Mouse (Mus musculus) hindbrain, postnatal 0 days (tissue): Measurements from ENCODE around the gene Tenm2. TPM values are rescaled to one million over a fixed set of nuclear protein-coding genes. Genes with fewer than 3 reads are reported as not detected.

ENCODE experiments used
- ATAC-seq: fragments of 200-750 bp; cut with Nextera tagmentation; 2 replicates; pipeline ENCODE4 v1.8.0; 2017; ENCODE audit warnings: mild to moderate bottlenecking, moderate TSS enrichment, moderate library complexity
- DNase-seq: peaks from one replicate; pipeline ENCODE4 v3.0.0-alpha.2; 2015; ENCODE audit warnings: low spot score
- H3K27ac ChIP-seq: fragments of 300-500 bp; sonication (generic); 2 replicates; pipeline ENCODE4 v1.5.1; 2014; ENCODE audit warnings: mild to moderate bottlenecking
- H3K27me3 ChIP-seq: fragments of 300-500 bp; sonication (generic); 2 replicates; pipeline ENCODE4 v1.6.1; 2014; ENCODE audit warnings: low read length, mixed read lengths; ENCODE audit not compliant: insufficient read depth
- H3K36me3 ChIP-seq: fragments of 300-500 bp; sonication (generic); 2 replicates; pipeline ENCODE4 v1.6.1; 2014; ENCODE audit warnings: low read length, mixed read lengths; ENCODE audit not compliant: insufficient read depth
- H3K4me1 ChIP-seq: fragments of 300-500 bp; sonication (generic); 2 replicates; pipeline ENCODE4 v1.6.1; 2014; ENCODE audit warnings: antibody characterized with exemption, low read length, mixed read lengths; ENCODE audit not compliant: insufficient read depth
- H3K4me2 ChIP-seq: fragments of 300-500 bp; sonication (generic); 2 replicates; pipeline ENCODE4 v1.6.1; 2014; ENCODE audit warnings: low read depth, mild to moderate bottlenecking, low read length, moderate library complexity, mixed read lengths
- H3K4me3 ChIP-seq: fragments of 300-500 bp; sonication (generic); 2 replicates; pipeline ENCODE4 v1.5.1; 2014; ENCODE audit warnings: low read length
- H3K9ac ChIP-seq: fragments of 300-500 bp; sonication (generic); replicated peaks from 2 replicates; pipeline ENCODE4 v1.6.1; 2014; ENCODE audit warnings: mild to moderate bottlenecking, low read length, moderate library complexity, mixed read lengths
- H3K9me3 ChIP-seq: fragments of 300-500 bp; sonication (generic); 2 replicates; pipeline ENCODE4 v1.6.1; 2016; ENCODE audit warnings: low read length, mixed read lengths
- CTCF ChIP-seq: IDR thresholded peaks from 2 replicates; pipeline ENCODE4 v1.5.1; 2016; ENCODE audit warnings: antibody characterized with exemption, control low read depth, low read depth
- WGBS: fragments of 180-500 bp; shearing (Covaris S2); extraction: QIAGEN DNeasy Blood & Tissue Kit; methylation state at CpG from one replicate; pipeline ENCODE4 v1.1.7; 2014; 5-methylcytosine and 5-hydroxymethylcytosine counted together
- polyA plus RNA-seq: library from polyadenylated mRNA; unstranded; fragments of >200 nt; fragmentation: Nextera tagmentation; extraction: Ambion mirVana; gene quantifications from 2 replicates; pipeline ENCODE4 v1.2.1, GENCODE M21; 2015
- total RNA-seq: library from RNA; depleted of rRNA; stranded (reverse); fragments of >200 nt; gene quantifications from 2 replicates; pipeline ENCODE4 v1.2.3, GENCODE M21; 2014

The Tenm2 gene
- total and polyA plus RNA-seq, 2 experiments from 2014 or later: 30.1 to 78.0 TPM

- Histone ChIP-seq H3K9ac (no peak overlapping the region), H3K9me3 (no peaks in the 10 kb centered on the region), H3K27ac (no peak overlapping the region), H3K27me3 (no peaks in the 10 kb centered on the region), H3K4me2 (no peak overlapping the region), H3K4me3 (no peak overlapping the region), H3K4me1 (no peaks in the 10 kb centered on the region), H3K36me3 (no peaks in the 10 kb centered on the region)
- ATAC-seq: no peak
- 52% methylated on average over 8 of the region's 8 CpGs for WGBS
- DNase-seq: no peak
- TF ChIP-seq CTCF: no peak
These were observed 630.9 kb downstream of the Tenm2 start for GRCm38 (mm10) chr11:36604815-36605382.

GRCm38 (mm10) chr11:36604272-36604671 is 631.5 kb downstream of the Tenm2 start:
- Histone ChIP-seq H3K9me3 (no peaks in the 10 kb centered on the region), H3K27ac (no peak overlapping the region), H3K36me3 (no peaks in the 10 kb centered on the region), H3K27me3 (no peaks in the 10 kb centered on the region), H3K4me2 (no peak overlapping the region), H3K9ac (no peak overlapping the region), H3K4me3 (no peak overlapping the region), H3K4me1 (no peaks in the 10 kb centered on the region)
- 23% methylated on average over 3 of the region's 3 CpGs for WGBS
- DNase-seq (peak; percentile 49), ATAC-seq (no peak)
- no peak for TF ChIP-seq CTCF

GRCm38 (mm10) chr11:36592471-36592870 is 643.3 kb downstream of the Tenm2 start:
- ATAC-seq (no peak), DNase-seq (no peak)
- no peaks in the 10 kb centered on the region for H3K36me3 ChIP-seq
- no peak for TF ChIP-seq CTCF
- 47% methylated on average over 1 of the region's 1 CpGs for WGBS
- H3K27me3 ChIP-seq: no peaks in the 10 kb centered on the region
- no peak overlapping the region for H3K4me3 ChIP-seq
- no peaks in the 10 kb centered on the region for H3K9me3 ChIP-seq
- H3K4me1 ChIP-seq: no peaks in the 10 kb centered on the region
- no peak overlapping the region for H3K9ac ChIP-seq
- no peak overlapping the region for H3K4me2 ChIP-seq
- H3K27ac ChIP-seq: no peak overlapping the region

GRCm38 (mm10) chr11:36566146-36566545 is 669.6 kb downstream of the Tenm2 start:
- Histone ChIP-seq H3K4me2 (no peak overlapping the region), H3K27me3 (no peaks in the 10 kb centered on the region), H3K4me3 (no peak overlapping the region), H3K4me1 (no peaks in the 10 kb centered on the region), H3K36me3 (no peaks in the 10 kb centered on the region), H3K9me3 (no peaks in the 10 kb centered on the region), H3K9ac (no peak overlapping the region), H3K27ac (peak overlapping the region; percentile 20; the same call in 1 of the 2 replicates)
- ATAC-seq (peak; percentile 70), DNase-seq (peak; percentile 40)
- TF ChIP-seq CTCF: no peak
- 46% methylated on average over 2 of the region's 2 CpGs for WGBS

GRCm38 (mm10) chr11:36562851-36563250 is 672.9 kb downstream of the Tenm2 start:
- ATAC-seq (no peak), DNase-seq (no peak)
- Histone ChIP-seq H3K4me3 (no peak overlapping the region), H3K27me3 (no peaks in the 10 kb centered on the region), H3K9me3 (no peaks in the 10 kb centered on the region), H3K4me2 (no peak overlapping the region), H3K36me3 (no peaks in the 10 kb centered on the region), H3K9ac (no peak overlapping the region), H3K4me1 (no peaks in the 10 kb centered on the region), H3K27ac (no peak overlapping the region)
- no peak for TF ChIP-seq CTCF
- WGBS: 57% methylated on average over 3 of the region's 3 CpGs

GRCm38 (mm10) chr11:36560785-36561548 is 674.8 kb downstream of the Tenm2 start:
- no peak for TF ChIP-seq CTCF
- WGBS: 70% methylated on average over 7 of the region's 7 CpGs
- no peaks in the 10 kb centered on the region for H3K9me3 ChIP-seq
- H3K4me2 ChIP-seq: no peak overlapping the region
- ATAC-seq (no peak), DNase-seq (no peak)
- no peaks in the 10 kb centered on the region for H3K36me3 ChIP-seq
- H3K27ac ChIP-seq: no peak overlapping the region
- no peak overlapping the region for H3K4me3 ChIP-seq
- no peaks in the 10 kb centered on the region for H3K27me3 ChIP-seq
- no peaks in the 10 kb centered on the region for H3K4me1 ChIP-seq
- no peak overlapping the region for H3K9ac ChIP-seq

GRCm38 (mm10) chr11:36557316-36557715 is 678.4 kb downstream of the Tenm2 start:
- H3K27me3 ChIP-seq: no peaks in the 10 kb centered on the region
- ATAC-seq (peak; percentile 38; the same call in 1 of the 2 replicates), DNase-seq (peak; percentile 63)
- no peak overlapping the region for H3K27ac ChIP-seq
- no peak overlapping the region for H3K4me3 ChIP-seq
- H3K9ac ChIP-seq: no peak overlapping the region
- WGBS: 50% methylated on average over 6 of the region's 6 CpGs
- no peak for TF ChIP-seq CTCF
- no peaks in the 10 kb centered on the region for H3K9me3 ChIP-seq
- H3K4me2 ChIP-seq: no peak overlapping the region
- no peaks in the 10 kb centered on the region for H3K36me3 ChIP-seq
- H3K4me1 ChIP-seq: no peaks in the 10 kb centered on the region
